Mouse (Mus musculus) stomach, postnatal 0 days (tissue): Measurements from ENCODE around the gene Olfr429.

Experiments used
- CTCF ChIP-seq: IDR thresholded peaks from 2 replicates; pipeline ENCODE4 v1.5.1; 2016; ENCODE audit warnings: antibody characterized with exemption, low read depth, mild to moderate bottlenecking, moderate library complexity
- EP300 ChIP-seq: optimal IDR thresholded peaks from 2 replicates; pipeline ENCODE3; 2016; ENCODE audit warnings: antibody characterized with exemption

- TF ChIP-seq CTCF (no peak), EP300 (no peak)
Measured at GRCm38 (mm10) chr1:174051931-174052536, 32.1 kb upstream of the Olfr429 start.
